Mouse (Mus musculus) liver, postnatal 0 days (tissue): ENCODE measurements at regions not wholly inside any gene's neighbourhood (a gene's known extent, or its start where the extent isn't known, plus 50 kb on each side); places are given as distances from the start of the nearest gene placed in this dataset.
"Not testable (repeated sequence)": the region's sequence is repeated elsewhere in the genome, so short reads cannot be mapped to it uniquely, and the experiment has no call there.

Source experiments
- ATAC-seq: fragments of 200-750 bp; cut with Nextera tagmentation; 2 replicates; pipeline ENCODE4 v1.8.0; 2017; ENCODE audit warnings: mild to moderate bottlenecking, moderate library complexity
- DNase-seq: peaks from one replicate; pipeline ENCODE4 v3.0.0-alpha.2; 2016
- H3K27ac ChIP-seq: fragments of 300-500 bp; sonication (generic); 2 replicates; pipeline ENCODE4 v1.5.1; 2014; ENCODE audit warnings: antibody characterized with exemption, moderate library complexity, mild to moderate bottlenecking, low read depth
- H3K27me3 ChIP-seq: fragments of 300-500 bp; sonication (generic); 2 replicates; pipeline ENCODE4 v1.6.1; 2014; ENCODE audit warnings: low read length, control low read depth, mixed read lengths; ENCODE audit not compliant: insufficient read depth
- H3K36me3 ChIP-seq: fragments of 300-500 bp; sonication (generic); replicated peaks from 2 replicates; pipeline ENCODE4 v1.6.1; 2014; ENCODE audit warnings: mild to moderate bottlenecking, control low read depth, low read length, moderate library complexity, mixed read lengths; ENCODE audit not compliant: insufficient read depth
- H3K4me1 ChIP-seq: fragments of 300-500 bp; sonication (generic); 2 replicates; pipeline ENCODE4 v1.6.1; 2014; ENCODE audit warnings: antibody characterized with exemption, mild to moderate bottlenecking, control low read depth; ENCODE audit not compliant: insufficient read depth
- H3K4me2 ChIP-seq: fragments of 300-500 bp; sonication (generic); 2 replicates; pipeline ENCODE4 v1.6.1; 2014; ENCODE audit warnings: low read depth, mild to moderate bottlenecking, low read length, moderate library complexity, mixed read lengths
- H3K4me3 ChIP-seq: fragments of 300-500 bp; sonication (generic); 2 replicates; pipeline ENCODE4 v1.5.1; 2014; ENCODE audit warnings: low read depth, low read length
- H3K9ac ChIP-seq: fragments of 300-500 bp; sonication (generic); replicated peaks from 2 replicates; pipeline ENCODE4 v1.6.1; 2014; ENCODE audit warnings: mild to moderate bottlenecking, moderate library complexity
- H3K9me3 ChIP-seq: fragments of 300-500 bp; sonication (generic); 2 replicates; pipeline ENCODE4 v1.6.1; 2016; ENCODE audit warnings: mild to moderate bottlenecking, control low read depth, low read length, mixed read lengths
- CTCF ChIP-seq: sonication (generic); IDR thresholded peaks from 2 replicates; pipeline ENCODE4 v1.5.1; 2016; ENCODE audit warnings: antibody characterized with exemption, low read depth
- EP300 ChIP-seq: IDR thresholded peaks from 2 replicates; pipeline ENCODE4 v1.6.1; 2016; ENCODE audit warnings: antibody characterized with exemption, low read depth, mild to moderate bottlenecking
- WGBS: fragments of 180-500 bp; shearing (Covaris S2); extraction: QIAGEN DNeasy Blood & Tissue Kit; methylation state at CpG from one replicate; pipeline ENCODE4 v1.1.7; 2014; ENCODE audit not compliant: insufficient replicate concordance; 5-methylcytosine and 5-hydroxymethylcytosine counted together

GRCm38 (mm10) chr13:97337954-97338353 lies 97.0 kb downstream of the Enc1 start:
- ATAC-seq = no peak
- Histone ChIP-seq H3K9me3 (no peaks in the 10 kb centered on the region), H3K27me3 (no peaks in the 10 kb centered on the region), H3K36me3 (no peaks in the 10 kb centered on the region), H3K4me3 (no peak overlapping the region), H3K4me2 (no peak overlapping the region), H3K27ac (no peak overlapping the region), H3K9ac (no peak overlapping the region), H3K4me1 (peaks cover 4% of the 10 kb centered on the region; the same call in 1 of the 2 replicates)
- WGBS = 37% methylated on average over 3 of the region's 3 CpGs
- no peak for DNase-seq
- TF ChIP-seq EP300 (no peak), CTCF (no peak)

DNA sequence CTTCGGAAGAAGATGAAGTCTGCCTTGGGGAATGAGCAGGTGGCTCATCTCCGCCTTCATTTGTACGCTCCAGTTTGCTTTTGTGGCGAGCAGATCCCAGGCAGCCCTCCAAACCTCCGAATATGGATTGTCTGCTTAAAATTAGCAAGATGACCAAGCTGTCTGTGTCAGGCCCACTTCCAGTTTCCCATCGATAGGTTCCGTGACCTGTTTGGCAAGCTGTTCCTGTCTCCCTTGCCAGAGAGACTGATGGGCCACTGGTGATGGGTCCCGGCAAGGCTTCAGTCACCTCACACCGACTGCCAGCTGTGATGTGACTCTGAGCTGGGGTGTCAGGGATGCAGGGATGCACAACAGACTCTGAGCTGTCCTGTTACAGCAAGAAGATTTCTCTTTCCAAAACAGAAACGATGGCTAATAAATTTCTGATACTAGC lies 96.4 kb downstream of the Enc1 start:
- no peak for TF ChIP-seq CTCF
- no peak for TF ChIP-seq EP300
- Histone ChIP-seq H3K36me3 (no peaks in the 10 kb centered on the region), H3K27me3 (no peaks in the 10 kb centered on the region), H3K4me1 (peaks cover 4% of the 10 kb centered on the region; the same call in 1 of the 2 replicates), H3K4me3 (no peak overlapping the region), H3K27ac (no peak overlapping the region), H3K9ac (no peak overlapping the region), H3K9me3 (no peaks in the 10 kb centered on the region), H3K4me2 (no peak overlapping the region)
- no peak for DNase-seq
- ATAC-seq = no peak
- 83% methylated on average over 10 of the region's 10 CpGs for WGBS

- ATAC-seq = no peak
These were observed 93.1 kb downstream of the Enc1 start for GRCm38 (mm10) chr13:97333801-97334534.

GRCm38 (mm10) chr13:97331072-97331471 lies 90.2 kb downstream of the Enc1 start:
- no peak overlapping the region for H3K9ac ChIP-seq
- 86% methylated on average over 14 of the region's 14 CpGs for WGBS
- no peaks in the 10 kb centered on the region for H3K4me1 ChIP-seq
- TF ChIP-seq CTCF (no peak), EP300 (no peak)
- H3K4me2 ChIP-seq = no peak overlapping the region
- ATAC-seq = no peak
- no peaks in the 10 kb centered on the region for H3K36me3 ChIP-seq
- no peaks in the 10 kb centered on the region for H3K9me3 ChIP-seq
- no peak overlapping the region for H3K4me3 ChIP-seq
- no peaks in the 10 kb centered on the region for H3K27me3 ChIP-seq
- no peak for DNase-seq
- no peak overlapping the region for H3K27ac ChIP-seq

More at GRCm38 (mm10) chr13:97333801-97334534, 93.1 kb downstream of the Enc1 start:
- no peak overlapping the region for H3K4me3 ChIP-seq
- no peak for TF ChIP-seq EP300
- no peak for TF ChIP-seq CTCF
- no peak overlapping the region for H3K27ac ChIP-seq
- H3K36me3 ChIP-seq = no peaks in the 10 kb centered on the region
- H3K4me1 ChIP-seq = no peaks in the 10 kb centered on the region
- no peaks in the 10 kb centered on the region for H3K9me3 ChIP-seq
- no peaks in the 10 kb centered on the region for H3K27me3 ChIP-seq
- DNase-seq = no peak
- H3K9ac ChIP-seq = no peak overlapping the region
- WGBS = 39% methylated on average over 10 of the region's 10 CpGs
- no peak overlapping the region for H3K4me2 ChIP-seq

DNA sequence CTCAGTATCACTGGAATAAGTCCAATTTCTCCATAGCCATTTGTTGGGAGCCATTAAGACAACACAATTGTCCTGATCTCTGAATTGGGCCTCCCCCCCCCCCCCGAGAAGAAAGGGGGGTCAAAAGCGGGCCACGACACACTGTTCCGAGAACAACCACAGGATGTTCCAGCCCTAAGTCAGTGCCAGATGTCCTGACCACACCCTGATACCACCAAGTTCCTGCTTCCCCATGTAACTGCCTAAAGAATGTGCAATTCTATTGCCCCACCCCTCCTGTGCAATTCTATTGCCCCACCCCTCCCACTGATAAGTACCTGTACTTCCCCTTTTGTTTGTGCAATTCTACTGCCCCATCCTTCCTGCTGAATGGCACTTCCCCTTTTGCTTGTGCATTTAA lies 80.4 kb downstream of the Enc1 start:
- not testable (repeated sequence) for H3K27ac ChIP-seq, H3K9me3 ChIP-seq, ATAC-seq, DNase-seq, H3K4me2 ChIP-seq, H3K4me1 ChIP-seq, H3K36me3 ChIP-seq, H3K9ac ChIP-seq, H3K4me3 ChIP-seq, H3K27me3 ChIP-seq
- WGBS = 54% methylated on average over 4 of the region's 4 CpGs

- Histone ChIP-seq H3K27me3 (no peaks in the 10 kb centered on the region), H3K27ac (peak overlapping the region; percentile 34; the same call in 1 of the 2 replicates), H3K4me3 (no peak overlapping the region), H3K36me3 (no peaks in the 10 kb centered on the region), H3K9ac (no peak overlapping the region), H3K4me1 (no peaks in the 10 kb centered on the region), H3K4me2 (no peak overlapping the region), H3K9me3 (no peaks in the 10 kb centered on the region)
- TF ChIP-seq EP300 (no peak), CTCF (no peak)
- WGBS = 25% methylated on average over 3 of the region's 4 CpGs
- ATAC-seq = no peak
- DNase-seq = no peak
These were observed 79.9 kb downstream of the Enc1 start for GRCm38 (mm10) chr13:97320756-97321155.
